Mouse (Mus musculus) kidney, adult 11 months (tissue): ENCODE data around the gene Rnf216.

Experiments
- DNase-seq: peaks from one replicate; pipeline ENCODE4 v3.0.0; 2022

Gene Rnf216

GRCm38 (mm10) chr5:142956956-142957703 is 155.7 kb downstream of the Rnf216 start:
- no peak for DNase-seq

GRCm38 (mm10) chr5:142953641-142954040 is 159.2 kb downstream of the Rnf216 start:
- no peak for DNase-seq

GRCm38 (mm10) chr5:142950405-142950804 is 162.4 kb downstream of the Rnf216 start:
- DNase-seq, result no peak

GRCm38 (mm10) chr5:142949580-142949979 is 163.2 kb downstream of the Rnf216 start:
- no peak for DNase-seq

GRCm38 (mm10) chr5:142947460-142947859 is 165.3 kb downstream of the Rnf216 start:
- DNase-seq, result no peak

GRCm38 (mm10) chr5:142944979-142945682 is 167.7 kb downstream of the Rnf216 start:
- peak; percentile 69 for DNase-seq
